20 mouse cellular contexts compared by ENCODE assay signal in genomic region chr11:113586423-113586822, GRCm38 (mm10). TPM values are rescaled to one million over a fixed set of nuclear protein-coding genes. Genes with fewer than 3 reads are reported as not detected.
DNase-seq lines count a peak whose midpoint lies in the region; ATAC-seq lines count a peak whose summit lies in the region.
"Had no signal": no experiment of that assay in that cellular context is flagged by ENCODE, and none has a peak within 500 bp of the region (broad histone marks: within the 10 kb centered on the region; RNA-seq: fewer than 3 reads in every experiment).

No protein-coding gene starts in this region.

- ATAC-seq in hindbrain, embryonic 16.5 days, result no peak
- no peak for ATAC-seq in hindbrain, embryonic 12.5 days (ENCODE audit: low FRiP score)
- ATAC-seq: midbrain, embryonic 15.5 days had no signal

- no peaks in the 10 kb centered on the region for H3K36me3 ChIP-seq in hindbrain, embryonic 10.5 days
- no peaks in the 10 kb centered on the region for H3K36me3 ChIP-seq in hindbrain, embryonic 16.5 days (ENCODE audit: control insufficient read depth, insufficient read depth, low read length)
- no peaks in the 10 kb centered on the region for H3K36me3 ChIP-seq in hindbrain, embryonic 12.5 days
- H3K36me3 ChIP-seq: limb, embryonic 13.5 days; midbrain, embryonic 15.5 days; stomach, embryonic 15.5 days had no signal

- no peak for DNase-seq in hindbrain, embryonic 10.5 days (ENCODE audit: low spot score)
- DNase-seq in retina, postnatal 1 day, result peak; percentile 59
- no peak for DNase-seq in retina, embryonic 14.5 days (ENCODE audit: low spot score)
- no peak for DNase-seq in right cerebral cortex, adult 2 months (ENCODE audit: low spot score in 2 of 2)
- DNase-seq in cerebellum, adult 18-20 months, result no peak
- no peak for DNase-seq in gastrocnemius, postnatal 14 days
- DNase-seq: cerebellum, adult 8-10 months; gastrocnemius, postnatal 10 days; heart, adult 18-20 months; heart, postnatal 36 days; kidney, adult 9 months; kidney, postnatal 25 days; thymus, adult 18-20 months; thymus, postnatal 4 days had no signal

- H3K27me3 ChIP-seq in hindbrain, embryonic 10.5 days (ENCODE audit: insufficient read depth, poor library complexity, severe bottlenecking), result no peaks in the 10 kb centered on the region
- H3K27me3 ChIP-seq in hindbrain, embryonic 16.5 days (replicated peaks; ENCODE audit: control insufficient read depth, insufficient read depth, low read length), result no peaks in the 10 kb centered on the region
- no peaks in the 10 kb centered on the region for H3K27me3 ChIP-seq in hindbrain, embryonic 12.5 days
- H3K27me3 ChIP-seq: limb, embryonic 13.5 days; midbrain, embryonic 15.5 days; stomach, embryonic 15.5 days had no signal

- peaks cover 39% of the 10 kb centered on the region for H3K4me1 ChIP-seq in hindbrain, embryonic 10.5 days (replicated peaks)
- peaks cover 6% of the 10 kb centered on the region for H3K4me1 ChIP-seq in hindbrain, embryonic 16.5 days (ENCODE audit: control insufficient read depth, insufficient read depth, low read depth, low read length)
- peaks cover 22% of the 10 kb centered on the region for H3K4me1 ChIP-seq in hindbrain, embryonic 12.5 days
- H3K4me1 ChIP-seq: midbrain, embryonic 15.5 days had no signal

- intact Hi-C loops in gastrocnemius, postnatal 14 days (cut with DNase I; ENCODE audit: low total_unique reads), result no loop called here

- H3K4me2 ChIP-seq in hindbrain, embryonic 16.5 days (ENCODE audit: low read length), result no peak overlapping the region
- H3K4me2 ChIP-seq in hindbrain, embryonic 12.5 days (replicated peaks), result no peak overlapping the region
- H3K4me2 ChIP-seq: limb, embryonic 13.5 days; midbrain, embryonic 15.5 days; stomach, embryonic 15.5 days had no signal

- H3K9ac ChIP-seq in hindbrain, embryonic 16.5 days (ENCODE audit: low read depth, low read length), result no peak overlapping the region
- no peak overlapping the region for H3K9ac ChIP-seq in hindbrain, embryonic 12.5 days
- H3K9ac ChIP-seq: limb, embryonic 13.5 days; liver, embryonic 14.5 days; midbrain, embryonic 15.5 days; stomach, embryonic 15.5 days had no signal

- H3K4me3 ChIP-seq in hindbrain, embryonic 10.5 days, result no peak overlapping the region
- no peak overlapping the region for H3K4me3 ChIP-seq in hindbrain, embryonic 16.5 days (ENCODE audit: low read length)
- no peak overlapping the region for H3K4me3 ChIP-seq in hindbrain, embryonic 12.5 days
- H3K4me3 ChIP-seq: limb, embryonic 13.5 days; midbrain, embryonic 15.5 days; stomach, embryonic 15.5 days had no signal

- peak overlapping the region; percentile 74 for H3K27ac ChIP-seq in hindbrain, embryonic 10.5 days
- H3K27ac ChIP-seq in hindbrain, embryonic 16.5 days (ENCODE audit: low read depth, low read length), result no peak overlapping the region
- H3K27ac ChIP-seq in hindbrain, embryonic 12.5 days, result peak overlapping the region; percentile 68; the same call in 1 of the 2 replicates
- H3K27ac ChIP-seq: limb, embryonic 13.5 days; liver, embryonic 14.5 days; midbrain, embryonic 15.5 days; stomach, embryonic 15.5 days had no signal

- no peaks in the 10 kb centered on the region for H3K9me3 ChIP-seq in hindbrain, embryonic 10.5 days
- no peaks in the 10 kb centered on the region for H3K9me3 ChIP-seq in hindbrain, embryonic 16.5 days (ENCODE audit: control insufficient read depth, low read length)
- H3K9me3 ChIP-seq in hindbrain, embryonic 12.5 days (replicated peaks), result no peaks in the 10 kb centered on the region
- H3K9me3 ChIP-seq: limb, embryonic 13.5 days; midbrain, embryonic 15.5 days; stomach, embryonic 15.5 days had no signal

- 31% methylated on average over 6 of the region's 6 CpGs for WGBS in hindbrain, embryonic 10.5 days
- WGBS in hindbrain, embryonic 16.5 days, result 31% methylated on average over 6 of the region's 6 CpGs
- 19% methylated on average over 6 of the region's 6 CpGs for WGBS in hindbrain, embryonic 12.5 days

RNA-seq across cellular contexts. Expression of gene Sstr2, which starts 32.7 kb away (rescaled TPM):
- 18.7 and 30.4 TPM in 2 replicates for polyA plus RNA-seq in hindbrain, embryonic 10.5 days (2016; fragmentation: Nextera tagmentation; extraction: Ambion mirVana)
- polyA plus RNA-seq in hindbrain, embryonic 16.5 days (2015; fragmentation: Nextera tagmentation; extraction: Ambion mirVana), result 32.3 and 32.5 TPM in 2 replicates
- polyA plus RNA-seq in hindbrain, embryonic 12.5 days (2016; fragmentation: Nextera tagmentation; extraction: Ambion mirVana), result 35.3 and 37.8 TPM in 2 replicates
- not detected for total RNA-seq in gastrocnemius, postnatal 14 days (2021)
- total RNA-seq: heart, adult 18-20 months; heart, postnatal 36 days had no signal
